Mouse (Mus musculus) 416B (cell line): Measurements from ENCODE around the gene Dld.

Experiments
- DNase-seq: peaks from one replicate; pipeline ENCODE4 v3.0.0; 2011; ENCODE audit warnings: low read depth

The Dld gene

DNA sequence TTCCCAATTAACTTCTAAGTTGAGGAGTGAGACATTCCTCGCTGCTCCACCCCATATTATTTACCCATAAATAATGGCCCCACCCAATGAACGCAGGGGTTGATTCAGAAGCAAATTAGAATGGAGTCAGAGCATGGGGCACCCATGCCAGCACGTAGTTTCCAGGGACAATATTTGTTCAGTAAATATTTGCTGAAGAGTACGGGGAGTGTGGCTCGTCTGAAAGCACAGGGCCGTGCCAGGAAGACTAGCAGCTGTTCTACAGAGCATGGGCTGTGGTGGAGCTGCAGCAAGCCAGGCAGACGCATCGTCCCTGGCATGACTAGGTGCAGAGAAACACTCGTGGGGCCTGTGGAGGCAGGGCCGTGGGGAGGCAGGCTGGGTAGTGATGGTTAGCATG is 56.7 kb downstream of the Dld start:
- DNase-seq, result no peak

DNA sequence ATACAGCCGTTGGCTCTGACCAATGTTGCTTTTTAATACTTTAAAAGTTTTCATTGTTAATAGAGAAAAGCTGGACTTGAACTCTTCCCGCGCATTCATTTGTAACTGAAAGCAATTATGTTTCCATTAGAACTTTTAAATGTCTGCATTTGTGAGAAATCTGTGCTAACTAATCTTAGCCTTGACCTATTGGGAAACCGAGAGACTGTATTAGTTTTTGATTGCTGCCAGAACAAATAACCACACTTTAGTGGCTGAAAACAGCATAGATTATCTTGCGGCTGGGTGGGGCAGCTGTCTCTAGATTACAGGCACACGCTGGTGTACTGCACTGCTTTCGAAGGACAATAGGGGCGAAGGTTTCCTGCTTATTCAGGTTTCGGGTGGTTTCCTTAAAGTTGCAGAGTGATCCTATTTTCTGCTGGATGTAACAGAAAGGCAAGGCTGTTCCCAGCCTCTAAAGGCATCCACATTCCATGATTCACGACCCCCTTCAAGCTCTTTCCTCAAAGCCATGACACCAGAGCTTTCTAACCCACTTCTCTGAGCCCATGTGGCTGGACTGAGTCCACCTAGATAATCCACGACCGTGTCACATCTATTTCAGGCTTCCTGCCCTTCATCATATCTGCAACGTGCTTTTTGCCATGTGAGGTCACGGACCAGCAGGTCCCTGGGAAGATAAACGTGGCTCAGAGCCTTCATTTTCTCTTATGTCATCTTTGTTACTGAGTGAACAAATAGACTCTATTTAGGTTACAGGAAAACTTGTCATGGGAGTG is 57.7 kb downstream of the Dld start:
- no peak for DNase-seq

DNA sequence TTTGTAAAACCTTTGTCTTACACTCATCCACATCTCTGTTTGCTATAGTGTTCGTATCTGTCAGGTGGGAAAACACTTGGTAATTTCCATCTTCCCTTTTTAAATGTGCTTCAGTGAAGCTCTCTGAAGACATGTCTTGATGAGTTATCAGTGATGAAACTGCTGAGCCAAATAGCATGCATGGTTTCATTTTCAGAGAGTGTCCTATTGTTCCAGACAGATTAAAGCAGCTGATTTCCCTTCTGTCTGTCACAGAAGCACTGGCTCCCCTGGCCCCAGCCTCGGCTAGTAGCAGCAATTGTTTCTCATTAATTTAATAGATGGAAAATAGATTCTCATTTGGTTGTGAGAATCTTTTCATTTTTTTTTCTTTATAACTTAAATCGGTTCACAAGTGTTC is 60.3 kb downstream of the Dld start:
- no peak for DNase-seq

DNA sequence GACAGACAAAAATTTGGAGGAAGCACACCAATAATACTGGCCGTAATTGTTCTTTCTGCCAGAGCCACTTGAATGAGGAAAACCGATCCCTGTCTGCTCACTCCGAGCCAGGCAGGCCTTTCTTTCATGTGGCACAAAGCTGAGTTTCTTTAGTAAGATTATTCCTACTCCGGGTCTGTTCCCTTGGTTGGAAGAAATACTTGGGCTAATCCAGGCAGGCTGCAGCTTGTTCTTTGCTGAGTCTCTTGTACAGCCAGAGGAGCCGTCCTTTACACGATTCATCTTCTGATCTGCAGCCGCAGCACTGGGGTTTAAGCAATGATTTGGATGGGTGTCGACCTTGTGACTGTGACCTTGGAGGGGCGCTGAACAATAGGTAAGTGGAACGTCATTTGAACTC is 62.2 kb downstream of the Dld start:
- DNase-seq, result no peak

DNA sequence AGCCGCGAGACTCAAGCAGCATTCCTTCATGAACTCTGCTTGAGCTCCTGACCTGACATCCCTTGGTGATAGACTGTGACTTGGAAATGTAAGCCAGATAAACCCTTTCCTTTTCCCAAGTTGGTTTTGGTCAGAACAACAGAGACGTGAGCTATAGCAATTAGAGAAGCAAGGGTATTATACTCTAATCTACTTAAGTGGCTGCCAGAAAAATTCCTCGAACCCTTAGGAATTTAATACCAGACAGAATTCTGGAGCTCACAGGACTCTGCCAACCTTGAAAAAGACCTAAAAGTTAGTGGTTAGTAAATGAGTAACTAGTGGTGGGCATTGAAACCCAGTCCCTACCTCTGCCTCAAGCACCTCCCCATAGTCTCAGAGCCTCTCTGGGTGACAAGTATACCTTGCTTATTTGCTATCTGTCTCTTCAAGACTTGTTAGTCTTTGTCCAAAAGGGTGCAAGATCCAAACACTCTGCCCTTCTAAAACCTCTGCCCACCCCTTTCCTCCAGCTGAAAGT is 67.6 kb downstream of the Dld start:
- DNase-seq, result no peak

DNA sequence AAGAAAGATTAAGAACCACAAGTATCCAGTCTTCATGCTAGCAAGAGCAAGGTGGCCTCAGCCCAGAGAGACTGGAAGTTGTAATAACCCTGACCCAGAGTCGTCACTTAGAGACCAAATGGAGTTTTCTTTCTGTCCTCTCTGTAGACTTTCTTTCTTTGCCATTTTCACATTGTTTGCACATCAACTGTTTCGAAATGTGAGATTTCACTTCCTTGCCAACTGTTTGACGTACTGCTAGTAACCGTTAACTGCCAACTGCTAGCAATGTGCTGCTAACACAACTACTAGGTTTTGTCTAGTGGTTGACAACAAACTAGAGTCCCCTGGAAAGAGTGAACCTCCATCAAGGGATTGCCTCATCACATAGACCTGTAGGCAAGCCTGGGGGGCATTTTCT is 68.1 kb downstream of the Dld start:
- DNase-seq, result peak; percentile 32

DNA sequence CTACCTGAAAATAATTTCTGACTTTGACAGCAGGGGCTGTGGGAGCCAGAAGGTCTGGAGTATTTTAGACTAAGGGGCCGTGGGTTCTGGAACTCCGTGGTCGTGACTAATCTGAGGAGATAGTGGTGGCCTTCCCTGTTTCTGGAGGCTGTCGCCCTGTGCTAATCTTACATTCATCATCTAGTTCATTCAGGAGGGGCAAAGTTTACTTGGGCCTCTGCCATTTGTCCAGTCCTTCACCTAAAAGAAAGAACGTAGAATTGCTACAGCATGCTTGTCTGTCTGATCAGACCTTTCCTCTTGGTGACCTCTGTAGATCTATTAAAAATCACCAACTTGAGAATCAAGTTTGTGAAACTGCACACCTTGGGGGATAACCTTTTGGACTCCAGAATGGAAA is 69.0 kb downstream of the Dld start:
- DNase-seq, result no peak
